Mouse (Mus musculus): ENCODE measurements at regions not wholly inside any gene's neighbourhood (a gene's known extent, or its start where the extent isn't known, plus 50 kb on each side); places are given as distances from the start of the nearest gene placed in this dataset.

DNA sequence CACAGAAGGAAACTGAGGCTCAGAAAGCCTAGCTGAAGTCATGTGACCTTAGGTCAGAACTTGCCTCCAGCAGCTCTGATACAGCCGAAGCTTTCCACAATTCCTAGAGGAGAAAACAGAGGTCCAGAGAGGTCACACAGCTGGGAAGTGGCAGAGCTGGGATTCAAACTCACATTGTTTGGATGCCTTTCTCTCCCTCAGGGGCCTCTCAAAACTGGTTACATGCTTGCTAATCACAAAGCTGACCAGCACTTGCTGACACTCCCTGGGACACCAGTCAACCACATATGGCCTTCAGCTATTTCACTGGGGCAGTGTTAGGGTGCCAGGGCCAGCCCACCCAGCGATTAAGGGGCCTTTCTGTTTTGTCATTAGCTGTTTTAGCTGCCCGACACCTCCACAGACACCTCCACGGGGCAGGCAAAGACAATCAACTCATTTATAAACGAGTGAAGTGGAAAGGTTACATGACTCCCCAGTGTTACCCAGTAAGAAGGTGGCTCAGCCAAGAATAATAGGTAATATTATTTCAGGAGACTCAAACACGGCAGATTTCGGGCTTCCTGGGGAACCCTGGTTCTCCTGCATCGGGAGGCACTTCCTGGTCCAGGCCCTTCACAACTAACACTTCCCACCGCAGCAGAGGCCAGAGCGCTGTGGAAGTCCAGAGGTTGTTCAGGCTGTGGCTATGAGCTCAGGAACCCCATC is 71.4 kb downstream of the 2410131K14Rik start:
- in situ Hi-C loops (cut with MboI; ENCODE audit: low pct_unique_long_range_greater_than_20kb in 1 of 2, low sequenced_read_pairs in 2 of 2, unreplicated experiment in 1 of 2): no loop called here

GRCm38 (mm10) chr5:118318073-118318472 is 73.0 kb downstream of the 2410131K14Rik start:
- in situ Hi-C loops (cut with MboI; ENCODE audit: low pct_unique_long_range_greater_than_20kb in 1 of 2, low sequenced_read_pairs in 2 of 2, unreplicated experiment in 1 of 2): no loop called here

GRCm38 (mm10) chr5:118318883-118319282 is 73.9 kb downstream of the 2410131K14Rik start:
- in situ Hi-C loops (cut with MboI; ENCODE audit: low pct_unique_long_range_greater_than_20kb in 1 of 2, low sequenced_read_pairs in 2 of 2, unreplicated experiment in 1 of 2): no loop called here

DNA sequence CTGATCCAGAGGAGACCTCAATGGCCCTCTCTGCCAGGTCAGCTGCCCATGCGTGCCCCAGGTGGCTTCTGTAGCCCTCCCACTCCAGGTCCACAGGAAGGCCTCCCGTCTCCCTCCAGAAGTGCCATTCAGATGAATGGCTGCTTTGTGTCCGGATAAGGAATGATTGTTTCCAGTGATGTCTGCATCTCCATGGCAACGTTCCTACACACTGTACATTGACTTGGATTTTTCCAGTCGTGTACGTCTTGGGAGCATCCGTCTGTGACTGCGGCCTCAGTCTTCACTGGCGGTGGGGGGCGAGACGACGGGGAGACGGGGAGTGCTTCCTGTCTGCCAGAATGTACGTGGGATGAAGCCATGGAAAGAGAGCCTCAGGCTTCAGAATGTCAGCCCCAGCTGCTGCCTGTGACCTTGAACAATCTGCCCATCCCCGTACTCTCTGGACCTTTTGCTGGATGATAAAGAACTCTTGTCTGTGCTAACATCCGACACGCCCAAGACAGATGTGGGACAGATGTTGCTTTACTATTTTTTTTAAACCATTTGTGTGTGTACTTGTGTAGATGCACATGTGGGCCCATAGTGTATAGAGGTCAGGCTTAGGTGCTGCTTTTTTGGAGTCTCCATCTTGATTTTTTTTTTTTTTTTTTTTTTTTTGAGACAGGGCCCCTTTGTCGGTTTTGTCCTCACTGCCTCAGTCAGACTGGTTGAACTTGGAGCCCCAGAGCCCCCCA is 76.9 kb downstream of the 2410131K14Rik start:
- in situ Hi-C loops (cut with MboI; ENCODE audit: low pct_unique_long_range_greater_than_20kb in 1 of 2, low sequenced_read_pairs in 2 of 2, unreplicated experiment in 1 of 2): no loop called here

- in situ Hi-C loops (cut with MboI; ENCODE audit: low pct_unique_long_range_greater_than_20kb in 1 of 2, low sequenced_read_pairs in 2 of 2, unreplicated experiment in 1 of 2): no loop called here
Observed at GRCm38 (mm10) chr5:118323151-118323550, 78.1 kb downstream of the 2410131K14Rik start.

DNA sequence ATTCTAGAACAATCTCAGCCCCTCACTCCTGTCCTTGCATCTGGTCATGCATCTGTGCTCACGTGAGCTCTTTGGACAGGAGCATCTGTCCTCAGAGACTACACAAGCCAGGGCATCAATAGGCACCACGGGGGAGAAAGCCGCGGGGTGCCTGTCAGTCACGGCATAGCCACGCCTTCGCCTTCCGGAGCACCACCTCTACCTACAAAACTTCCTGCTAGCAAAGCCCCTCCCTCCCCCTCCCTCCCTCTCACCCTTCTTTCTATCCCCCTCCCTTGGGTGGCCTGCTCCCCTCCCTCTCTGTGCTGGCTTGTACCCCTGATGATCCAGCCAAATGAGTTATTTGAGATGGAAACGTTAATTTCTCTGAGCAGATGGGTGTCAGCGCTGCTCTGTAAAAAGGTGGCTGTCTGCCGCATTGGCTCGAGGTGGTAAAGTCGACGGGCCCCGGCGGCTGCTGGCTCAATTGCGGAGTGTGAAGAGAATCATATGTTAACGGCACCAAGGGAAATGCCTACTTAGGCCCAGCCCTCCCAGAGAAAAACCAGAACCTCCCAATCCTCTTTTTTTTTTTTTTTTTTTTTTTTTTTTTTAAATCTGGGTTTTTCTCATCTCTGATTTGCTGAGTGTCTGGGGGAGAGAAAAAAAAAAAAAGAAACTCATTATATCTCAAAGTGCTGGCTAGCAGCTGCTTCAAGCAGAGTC is 82.0 kb downstream of the 2410131K14Rik start:
- in situ Hi-C loops (cut with MboI; ENCODE audit: low pct_unique_long_range_greater_than_20kb in 1 of 2, low sequenced_read_pairs in 2 of 2, unreplicated experiment in 1 of 2): no loop called here

DNA sequence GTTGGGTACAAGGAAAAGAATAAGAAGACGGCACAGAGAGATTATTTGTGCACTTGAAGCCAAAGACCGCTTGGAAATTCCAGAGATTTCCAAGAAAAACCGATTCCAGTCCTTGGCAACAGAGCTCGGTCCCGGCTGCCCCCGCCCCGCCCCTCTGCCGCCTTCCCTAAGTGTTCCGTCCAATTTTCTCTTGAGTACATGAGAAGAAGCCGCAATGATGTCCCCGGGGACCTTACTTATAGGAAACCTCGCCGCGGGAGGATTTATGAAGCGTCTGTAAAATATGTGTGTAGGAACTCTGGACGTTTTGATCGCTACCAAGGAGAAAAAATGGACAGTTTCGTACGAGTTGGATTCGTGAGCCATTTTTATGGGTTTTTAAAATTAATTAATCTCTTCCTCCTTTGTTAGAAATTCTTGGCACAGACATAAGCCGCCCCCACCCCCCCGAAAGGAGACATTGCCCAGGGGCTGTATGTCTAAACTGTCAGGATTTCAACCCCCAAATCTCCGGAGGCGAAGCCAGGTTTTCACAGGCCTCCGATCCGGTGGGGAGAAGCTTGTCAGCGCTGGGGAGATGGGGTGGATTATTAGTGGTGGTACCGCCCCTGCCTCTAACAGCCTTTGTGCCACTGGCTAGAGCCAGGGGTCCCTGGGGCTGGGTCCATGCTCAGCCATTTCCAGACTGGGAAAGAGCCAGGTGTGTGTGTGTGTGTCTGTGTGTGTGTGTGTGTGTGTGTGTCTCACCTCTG is 83.1 kb downstream of the 2410131K14Rik start:
- in situ Hi-C loops (cut with MboI; ENCODE audit: low pct_unique_long_range_greater_than_20kb in 1 of 2, low sequenced_read_pairs in 2 of 2, unreplicated experiment in 1 of 2): no loop called here

- in situ Hi-C loops (cut with MboI; ENCODE audit: low pct_unique_long_range_greater_than_20kb in 1 of 2, low sequenced_read_pairs in 2 of 2, unreplicated experiment in 1 of 2): no loop called here
Observed at GRCm38 (mm10) chr5:118329143-118329542, 84.1 kb downstream of the 2410131K14Rik start.

DNA sequence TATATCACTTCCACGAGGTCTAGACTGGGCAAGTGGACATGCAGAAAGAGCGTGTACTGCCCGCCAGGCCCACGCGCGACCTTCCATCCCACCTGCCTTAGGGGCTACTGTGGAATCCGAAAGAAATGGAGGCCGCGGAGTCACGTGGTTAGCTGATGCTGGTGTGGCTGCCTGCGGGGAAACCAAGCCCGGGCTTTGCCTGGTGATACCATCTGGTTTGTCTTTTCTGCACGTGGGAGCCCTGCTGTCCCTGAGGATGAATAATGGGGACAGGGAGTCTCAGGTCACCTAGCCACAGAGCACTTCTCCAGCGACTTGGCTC is 86.2 kb downstream of the 2410131K14Rik start:
- in situ Hi-C loops (cut with MboI; ENCODE audit: low pct_unique_long_range_greater_than_20kb in 1 of 2, low sequenced_read_pairs in 2 of 2, unreplicated experiment in 1 of 2): no loop called here

DNA sequence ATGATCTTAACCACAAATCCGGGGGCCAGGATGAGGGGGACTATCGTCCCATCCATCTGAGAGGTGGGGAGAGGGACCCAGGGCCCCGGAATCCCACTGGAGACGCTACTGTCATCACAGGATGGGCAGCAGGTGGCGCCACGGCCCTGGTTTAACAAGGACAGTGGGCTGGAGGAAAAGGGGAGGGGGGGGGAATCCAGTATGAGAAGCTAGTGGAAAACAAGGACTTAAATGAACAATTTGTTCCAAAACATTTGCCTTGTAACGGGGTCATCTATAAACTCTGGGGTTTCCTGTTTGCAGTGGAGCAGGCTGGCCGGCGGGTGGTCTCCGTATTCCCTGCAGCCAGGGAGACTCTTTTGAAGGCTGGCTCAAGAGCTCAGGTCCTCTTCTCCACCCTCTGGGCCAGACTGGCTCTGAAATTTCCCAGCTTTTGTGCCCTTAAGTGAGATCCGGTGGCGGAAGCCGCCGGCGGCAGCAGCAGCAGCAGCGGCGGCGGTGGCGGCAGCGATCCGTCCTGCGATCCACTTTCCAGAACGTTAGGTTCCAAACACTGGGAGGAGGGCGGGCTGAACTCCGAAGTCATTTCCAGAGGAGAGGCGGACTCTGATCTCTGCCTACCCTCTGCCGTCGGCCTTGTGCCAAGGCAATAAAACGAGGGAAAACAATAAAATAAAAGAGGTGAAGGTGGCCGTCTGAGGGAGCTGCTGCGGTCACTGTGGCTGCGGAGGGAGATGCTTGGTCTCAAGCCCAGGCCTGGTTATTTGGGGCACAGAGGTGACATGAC is 86.8 kb downstream of the 2410131K14Rik start:
- in situ Hi-C loops (cut with MboI; ENCODE audit: low pct_unique_long_range_greater_than_20kb in 1 of 2, low sequenced_read_pairs in 2 of 2, unreplicated experiment in 1 of 2): no loop called here

GRCm38 (mm10) chr5:118334054-118334453 is 89.0 kb downstream of the 2410131K14Rik start:
- in situ Hi-C loops (cut with MboI; ENCODE audit: low pct_unique_long_range_greater_than_20kb in 1 of 2, low sequenced_read_pairs in 2 of 2, unreplicated experiment in 1 of 2): no loop called here

GRCm38 (mm10) chr5:118338186-118338585 is 93.2 kb downstream of the 2410131K14Rik start:
- in situ Hi-C loops (cut with MboI; ENCODE audit: low pct_unique_long_range_greater_than_20kb in 1 of 2, low sequenced_read_pairs in 2 of 2, unreplicated experiment in 1 of 2): no loop called here

DNA sequence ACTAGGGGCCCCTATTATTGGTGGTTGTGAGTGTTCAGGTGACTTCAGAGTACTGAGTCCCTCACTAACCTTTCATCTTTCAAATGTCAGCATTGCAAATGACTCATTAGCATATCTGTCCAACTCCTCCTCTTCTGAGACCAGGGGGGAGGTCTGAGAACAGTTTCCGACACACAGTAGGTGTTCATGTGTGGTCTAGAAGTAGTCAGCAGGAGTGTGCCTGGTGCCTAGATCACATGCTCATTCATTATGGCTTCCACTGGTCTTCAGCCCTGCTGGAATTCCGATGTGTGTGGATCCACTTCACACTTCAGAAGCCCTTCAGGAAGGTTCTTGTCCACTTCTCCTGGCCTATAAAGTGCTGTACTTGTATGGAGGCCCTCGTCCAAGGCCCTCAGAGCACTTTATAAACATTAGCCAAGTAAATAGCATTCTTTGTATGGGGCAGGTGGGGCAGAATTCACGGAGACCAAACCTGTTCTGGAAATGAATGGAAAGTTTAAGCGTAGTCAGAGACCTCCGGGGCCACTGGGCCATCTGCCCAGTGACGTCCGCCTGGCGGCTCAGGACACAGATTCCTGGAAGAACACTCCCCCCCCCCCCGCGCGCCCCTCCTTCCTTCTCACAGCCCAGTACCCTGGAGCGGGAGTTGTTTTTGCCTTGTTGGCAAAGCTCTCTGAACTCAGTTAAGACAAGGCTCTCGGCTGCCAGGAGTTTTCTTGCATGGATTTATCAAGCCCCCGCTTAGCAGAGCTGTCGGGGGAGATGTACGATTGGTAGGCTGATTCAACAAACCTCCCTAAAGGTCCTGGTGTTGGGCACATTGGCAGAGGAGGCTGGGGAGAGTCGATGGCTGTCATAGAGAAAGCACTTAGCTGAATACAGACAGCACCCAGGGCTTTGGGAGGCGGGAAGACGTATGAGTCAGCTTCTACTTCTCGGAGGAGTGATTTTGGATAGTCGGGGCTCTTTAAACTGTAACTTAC is 94.9 kb downstream of the 2410131K14Rik start:
- in situ Hi-C loops (cut with MboI; ENCODE audit: low pct_unique_long_range_greater_than_20kb in 1 of 2, low sequenced_read_pairs in 2 of 2, unreplicated experiment in 1 of 2): no loop called here

DNA sequence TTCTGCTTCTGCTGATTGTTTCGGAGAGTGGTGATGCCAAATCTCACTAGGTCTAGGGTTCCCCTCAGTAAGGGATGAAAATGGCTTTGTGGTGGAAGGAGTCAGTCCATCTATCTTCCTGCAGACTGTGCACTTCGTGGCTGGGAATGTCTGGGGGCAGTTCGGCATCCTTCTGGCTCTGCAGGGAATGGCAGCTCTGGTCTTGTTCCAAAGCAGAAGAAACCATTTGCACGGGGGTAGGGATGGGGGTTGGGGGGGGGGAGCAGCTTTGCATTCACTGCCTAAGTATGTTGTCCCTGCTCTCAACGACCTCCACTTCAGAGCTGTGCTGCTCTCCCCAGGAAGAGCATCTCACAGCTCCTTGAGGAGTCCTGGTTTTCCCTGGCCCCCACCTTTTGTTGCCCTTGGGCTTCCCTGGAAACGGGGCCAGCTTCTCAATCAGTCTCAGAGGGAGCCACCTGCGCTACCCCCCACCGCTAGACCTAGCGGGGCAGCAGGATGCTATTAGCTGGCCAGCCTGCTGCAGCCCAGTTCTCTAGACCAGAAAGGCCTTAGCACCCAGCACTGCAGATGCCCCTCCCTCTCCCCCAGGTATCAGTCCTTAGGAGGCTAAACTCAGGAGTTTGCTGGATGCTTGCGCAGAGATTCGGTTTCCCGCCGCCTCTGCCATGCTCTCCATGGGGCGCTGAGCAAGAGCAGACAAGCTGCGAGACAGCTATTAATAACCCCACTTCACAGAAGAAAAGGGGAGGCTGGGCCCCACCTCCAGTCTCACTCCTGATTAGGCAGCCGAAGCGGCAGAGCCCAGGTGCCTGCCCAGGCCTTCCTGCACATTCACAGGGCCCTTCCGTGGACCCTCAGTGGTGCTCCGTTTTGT is 98.7 kb downstream of the 2410131K14Rik start:
- in situ Hi-C loops (cut with MboI; ENCODE audit: low pct_unique_long_range_greater_than_20kb in 1 of 2, low sequenced_read_pairs in 2 of 2, unreplicated experiment in 1 of 2): no loop called here

DNA sequence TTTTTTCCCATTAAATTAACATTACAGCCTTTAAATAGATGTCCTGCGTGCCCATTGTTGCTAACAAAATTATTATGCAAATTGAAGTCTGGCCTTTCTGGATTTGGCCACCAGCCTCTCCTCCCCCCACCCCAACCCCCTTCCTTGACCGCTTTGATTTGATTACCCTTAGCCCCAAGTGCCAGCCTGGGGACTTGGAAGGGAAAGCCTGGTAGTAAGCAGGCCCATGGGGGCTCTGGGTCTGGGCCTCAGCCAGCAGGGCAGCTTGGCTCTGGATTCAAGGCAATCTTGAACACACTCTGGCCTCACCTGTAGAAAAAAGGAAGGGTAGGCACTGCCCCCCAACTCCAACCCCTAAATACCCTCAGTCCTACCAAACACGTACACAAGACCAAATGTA is 100.2 kb downstream of the 2410131K14Rik start:
- in situ Hi-C loops (cut with MboI; ENCODE audit: low pct_unique_long_range_greater_than_20kb in 1 of 2, low sequenced_read_pairs in 2 of 2, unreplicated experiment in 1 of 2): no loop called here

DNA sequence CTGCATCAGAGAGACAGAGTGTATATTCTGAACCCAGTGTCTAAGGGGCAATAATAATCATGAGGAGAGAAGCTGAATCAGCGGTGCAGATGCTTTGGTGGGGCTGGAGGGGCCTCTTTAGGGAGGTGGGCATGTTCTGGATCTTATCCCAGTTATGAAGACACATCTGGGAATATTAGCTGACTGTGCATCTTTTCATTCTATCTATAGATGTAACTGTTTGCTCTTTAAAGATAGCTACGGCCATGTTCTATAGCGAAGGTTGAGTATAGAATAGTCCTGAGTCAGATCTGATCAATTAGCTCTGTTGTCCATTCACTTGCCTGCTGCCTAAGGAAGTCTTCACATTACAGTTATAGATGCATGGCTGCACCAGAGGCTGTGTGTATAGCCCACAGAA is 104.0 kb downstream of the 2410131K14Rik start:
- in situ Hi-C loops (cut with MboI; ENCODE audit: low pct_unique_long_range_greater_than_20kb in 1 of 2, low sequenced_read_pairs in 2 of 2, unreplicated experiment in 1 of 2): no loop called here
